Mouse (Mus musculus) left cerebral cortex, adult 9 months (tissue): ENCODE measurements at regions not wholly inside any gene's neighbourhood (a gene's known extent, or its start where the extent isn't known, plus 50 kb on each side); places are given as distances from the start of the nearest gene placed in this dataset.

Experiments used
- DNase-seq, 2 experiments: peaks; one replicate each; pipeline ENCODE4 v3.0.0; 2022; ENCODE audit warnings: low spot score in 2 of 2

DNA sequence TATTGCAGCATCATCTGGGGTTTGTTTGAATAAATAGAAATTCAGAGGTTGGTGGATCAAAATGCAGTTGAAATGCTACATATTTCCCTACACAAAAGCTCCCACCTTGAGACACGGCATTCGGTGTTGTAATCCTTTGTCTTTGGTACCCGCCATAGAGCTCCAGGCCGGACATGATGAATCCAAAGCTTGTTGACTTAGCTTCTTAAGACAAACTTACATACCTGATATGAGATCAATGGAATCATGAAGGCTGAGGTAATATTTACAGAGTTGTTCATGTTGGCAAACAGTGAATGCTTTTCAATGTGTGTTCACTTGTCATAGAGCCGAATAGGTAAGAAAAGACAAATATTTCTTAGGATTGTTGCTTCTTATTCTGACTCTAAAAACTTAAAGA, 51.2 kb upstream of the Pthlh start:
- DNase-seq = no peak
